Mouse (Mus musculus): Measurements from ENCODE around the gene Foxc2.
"Not testable (repeated sequence)": the region's sequence is repeated elsewhere in the genome, so short reads cannot be mapped to it uniquely, and the experiment has no call there.

The Foxc2 gene

GRCm38 (mm10) chr8:121119635-121120455, 3.9 kb downstream of the Foxc2 start:
- no peak for DNase-seq (ENCODE audit: low spot score)

DNA sequence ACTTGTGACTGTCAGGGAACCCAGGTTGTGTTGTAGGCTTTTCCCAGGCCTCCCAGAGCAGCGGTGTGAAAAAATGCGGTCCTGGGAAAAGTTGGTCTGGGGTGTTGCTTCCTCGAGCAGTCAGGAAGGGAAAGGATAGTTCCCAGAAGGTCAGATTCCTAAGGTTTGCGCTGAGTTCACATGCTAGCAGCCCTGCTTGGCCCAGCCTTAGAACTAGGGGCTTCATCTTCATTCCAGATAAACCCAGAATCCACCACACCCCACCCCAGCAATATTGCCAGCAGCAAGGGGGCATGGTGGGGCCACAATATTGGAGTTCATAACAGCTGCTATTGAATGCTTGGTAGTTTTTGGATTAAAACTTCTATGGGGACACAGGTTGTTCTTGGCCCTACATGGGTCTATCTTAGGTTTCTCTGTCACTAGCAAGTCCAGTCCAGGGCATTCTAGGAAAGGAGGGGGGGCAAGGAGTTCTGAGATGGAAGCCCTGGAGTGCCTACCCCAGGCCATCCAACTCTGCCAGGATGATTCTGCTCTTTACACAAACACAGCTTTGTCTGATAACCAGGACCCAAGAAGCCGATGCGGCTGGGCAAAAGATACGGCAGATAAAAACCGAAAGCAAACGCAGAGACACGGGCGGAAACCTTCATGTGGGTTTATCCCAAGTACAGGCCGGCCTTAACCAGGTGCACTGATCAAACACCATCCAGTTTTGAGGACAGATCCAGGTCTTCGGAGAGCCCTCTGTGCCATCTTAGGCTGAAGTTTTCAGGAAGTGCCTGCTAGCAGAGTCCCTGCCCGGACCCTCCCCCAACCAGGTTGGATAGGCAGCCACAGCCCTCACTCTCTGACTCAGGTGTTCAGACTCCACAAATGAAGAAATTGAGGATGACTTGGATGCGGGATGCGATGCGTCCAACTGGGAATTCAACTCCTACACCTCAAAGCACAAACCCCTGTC, 4.8 kb downstream of the Foxc2 start:
- no peak for DNase-seq (ENCODE audit: low spot score)

DNA sequence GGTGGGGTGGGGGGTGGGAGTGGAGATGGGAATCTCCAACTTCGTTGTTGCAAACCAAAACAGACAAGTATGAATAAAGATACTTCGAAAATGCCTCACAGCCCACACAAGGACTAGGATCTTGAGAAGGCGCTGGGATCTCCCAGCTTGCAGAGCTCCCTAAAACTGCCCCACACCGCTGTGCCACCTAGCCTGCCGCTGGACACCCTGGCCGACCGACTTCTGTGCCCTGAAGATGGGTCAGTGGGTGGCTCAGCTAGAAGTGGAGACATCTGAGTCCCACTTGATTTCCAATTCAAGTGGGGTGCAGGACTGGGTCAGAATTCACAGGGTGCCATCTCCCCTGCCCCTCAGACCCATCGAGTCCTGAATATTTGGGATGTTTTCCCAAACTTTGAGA, 5.7 kb downstream of the Foxc2 start:
- DNase-seq (ENCODE audit: low spot score), result no peak

GRCm38 (mm10) chr8:121122368-121122767, 6.4 kb downstream of the Foxc2 start:
- DNase-seq (ENCODE audit: low spot score), result no peak

DNA sequence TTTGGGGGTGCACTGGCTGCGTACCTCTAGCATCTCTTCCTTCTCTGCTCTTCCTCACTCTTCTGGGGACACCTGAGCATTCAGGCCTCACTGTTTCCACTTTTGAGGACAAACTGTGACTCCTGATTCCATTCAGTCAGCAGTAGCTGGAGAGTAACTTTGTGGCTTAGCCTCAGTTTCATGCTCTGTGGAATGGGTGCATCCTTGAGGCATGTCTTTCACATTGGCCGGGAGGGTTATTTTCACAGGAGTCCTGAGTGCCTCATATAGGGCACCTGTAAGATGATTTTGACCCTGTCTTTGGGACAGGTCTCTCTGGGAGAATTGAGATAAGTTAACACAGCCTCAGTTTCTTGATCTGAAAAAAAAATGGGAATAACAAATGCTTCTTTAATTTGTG, 7.1 kb downstream of the Foxc2 start:
- DNase-seq (ENCODE audit: low spot score), result no peak

- DNase-seq (ENCODE audit: low spot score), result no peak
Observed at GRCm38 (mm10) chr8:121124547-121125239, 8.7 kb downstream of the Foxc2 start.

DNA sequence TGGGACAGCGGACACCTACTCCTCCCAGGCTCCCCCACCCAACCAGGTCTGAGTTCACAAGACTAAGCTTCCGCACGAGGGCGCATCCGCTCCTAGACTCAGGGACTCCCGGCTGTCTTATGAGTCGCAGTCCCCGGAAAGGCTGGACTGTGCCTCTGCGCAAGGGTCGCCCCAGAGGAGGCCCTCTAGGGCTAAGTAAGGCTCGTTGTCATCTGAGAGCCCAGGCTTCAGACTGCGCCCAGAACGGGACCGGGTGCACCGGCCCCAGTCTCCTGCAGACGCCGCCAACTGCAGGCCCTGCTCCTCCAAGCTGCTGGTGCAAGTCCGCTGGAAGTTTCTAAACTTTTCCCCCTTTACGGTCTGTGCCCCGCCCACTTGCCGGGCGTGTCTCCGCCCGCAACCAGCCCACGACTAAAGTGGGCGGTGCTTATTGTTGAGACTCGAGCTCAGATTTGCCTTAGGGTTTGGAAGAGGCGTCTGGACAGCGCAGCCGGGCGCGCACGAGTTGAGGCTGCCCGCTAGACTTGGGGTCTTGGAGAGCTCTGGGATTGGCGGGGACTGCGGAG, 9.4 kb downstream of the Foxc2 start:
- DNase-seq (ENCODE audit: low spot score), result no peak

DNA sequence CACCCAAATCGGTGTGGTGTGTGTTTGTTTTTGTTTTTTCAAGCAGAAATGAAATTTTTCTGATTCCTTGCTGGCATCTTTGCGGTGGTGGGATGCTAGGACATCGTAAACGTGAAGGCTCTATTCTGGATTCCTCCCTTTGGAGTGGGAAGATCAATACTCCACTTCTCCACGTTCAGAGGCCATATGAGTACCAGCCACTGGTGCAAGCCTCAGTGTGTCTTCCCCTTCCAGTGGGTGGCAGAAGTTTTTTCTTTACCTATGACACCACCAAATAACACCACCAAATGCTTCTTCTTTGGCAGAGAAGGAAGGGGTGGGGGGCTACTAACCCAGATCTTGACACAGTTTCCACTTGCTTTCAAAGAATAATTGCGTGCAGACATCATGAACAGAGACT, 10.2 kb downstream of the Foxc2 start:
- no peak for DNase-seq (ENCODE audit: low spot score)

DNA sequence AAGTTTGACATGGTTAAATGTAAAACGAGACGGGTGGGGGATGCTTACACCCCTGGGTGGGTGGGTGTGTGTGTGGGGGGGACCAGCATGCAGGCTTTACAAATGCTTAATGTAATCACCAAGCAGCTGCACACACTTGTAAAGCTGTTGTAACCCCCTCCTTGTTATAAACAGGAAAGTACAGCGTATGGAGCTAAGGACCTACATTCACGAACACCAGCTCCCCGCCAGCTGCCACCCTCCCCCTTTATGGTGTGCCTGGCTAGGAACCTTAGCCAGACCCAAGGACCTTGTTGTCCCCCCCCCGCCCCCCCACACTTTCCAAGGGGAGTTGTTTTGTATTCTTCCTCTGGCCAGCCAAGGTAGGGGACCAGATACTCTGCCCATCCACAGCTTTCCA, 10.7 kb downstream of the Foxc2 start:
- no peak for DNase-seq (ENCODE audit: low spot score)

GRCm38 (mm10) chr8:121127291-121127701, 11.3 kb downstream of the Foxc2 start:
- no peak for DNase-seq (ENCODE audit: low spot score)

DNA sequence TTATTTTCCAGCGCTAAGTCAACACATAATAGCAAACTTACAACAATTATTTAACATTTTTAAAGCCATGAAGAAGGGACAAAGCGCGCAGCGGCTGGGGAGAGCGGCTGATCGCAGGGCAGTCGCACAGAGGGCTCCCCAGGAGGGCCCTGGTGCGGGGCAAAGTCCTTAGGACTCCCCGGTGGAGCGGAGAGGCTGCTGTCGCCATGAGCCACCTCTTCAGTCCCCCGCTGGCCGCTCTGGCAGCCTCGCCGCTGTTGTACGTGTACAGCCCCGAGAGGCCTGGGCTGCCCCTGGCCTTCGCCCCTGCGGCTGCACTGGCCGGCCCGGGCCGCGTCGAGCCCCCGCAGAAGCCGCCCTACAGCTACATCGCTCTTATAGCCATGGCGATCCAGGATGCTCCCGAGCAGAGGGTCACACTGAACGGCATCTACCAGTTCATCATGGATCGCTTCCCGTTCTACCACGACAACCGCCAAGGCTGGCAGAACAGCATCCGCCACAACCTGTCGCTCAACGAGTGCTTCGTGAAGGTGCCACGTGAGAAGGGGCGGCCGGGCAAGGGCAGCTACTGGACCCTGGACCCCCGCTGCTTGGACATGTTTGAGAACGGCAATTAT, 11.9 kb downstream of the Foxc2 start, which contains the start of gene Foxl1:
Foxl1 (plus strand) TSS at position 185 of the 620 bp plus-strand sequence.
- DNase-seq (ENCODE audit: low spot score), result no peak

DNA sequence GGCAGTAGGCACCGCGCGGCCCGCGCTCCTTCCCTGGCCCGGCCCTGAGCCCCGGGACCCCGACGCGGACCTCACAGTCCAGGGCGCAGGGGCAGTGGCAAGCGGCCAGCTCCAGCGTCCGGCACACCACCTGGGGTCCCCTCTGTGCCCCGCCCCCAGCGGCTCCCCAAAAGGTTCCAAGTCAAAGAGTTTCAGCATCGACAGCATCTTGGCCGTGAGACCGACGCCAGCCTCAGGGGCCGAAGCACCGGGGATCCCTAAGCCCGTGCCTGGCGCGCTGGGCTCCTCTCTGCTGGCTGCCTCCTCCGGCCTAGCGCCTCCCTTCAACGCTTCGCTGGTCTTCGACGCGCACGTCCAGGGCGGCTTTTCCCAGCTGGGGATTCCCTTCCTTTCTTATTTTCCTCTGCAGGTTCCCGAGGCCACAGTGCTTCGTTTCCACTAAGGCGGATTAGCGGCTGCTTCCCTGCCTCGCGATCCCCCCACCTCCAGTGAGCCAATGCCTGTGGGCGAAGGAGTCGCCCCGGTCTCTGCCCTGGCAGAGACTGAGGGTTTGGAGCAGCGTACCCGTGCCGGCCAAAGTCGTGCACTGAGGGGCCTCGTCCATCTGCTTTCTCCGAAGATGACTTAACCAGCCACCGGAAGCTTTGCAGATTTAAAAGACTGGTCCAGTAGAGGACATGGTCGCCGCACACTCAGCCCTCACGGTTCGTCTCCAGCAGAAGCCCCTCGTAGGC, 12.7 kb downstream of the Foxc2 start:
- DNase-seq (ENCODE audit: low spot score), result no peak

GRCm38 (mm10) chr8:121129265-121129940, 13.4 kb downstream of the Foxc2 start:
- DNase-seq (ENCODE audit: low spot score), result no peak

GRCm38 (mm10) chr8:121130522-121130921, 14.6 kb downstream of the Foxc2 start:
- no peak for DNase-seq (ENCODE audit: low spot score)

DNA sequence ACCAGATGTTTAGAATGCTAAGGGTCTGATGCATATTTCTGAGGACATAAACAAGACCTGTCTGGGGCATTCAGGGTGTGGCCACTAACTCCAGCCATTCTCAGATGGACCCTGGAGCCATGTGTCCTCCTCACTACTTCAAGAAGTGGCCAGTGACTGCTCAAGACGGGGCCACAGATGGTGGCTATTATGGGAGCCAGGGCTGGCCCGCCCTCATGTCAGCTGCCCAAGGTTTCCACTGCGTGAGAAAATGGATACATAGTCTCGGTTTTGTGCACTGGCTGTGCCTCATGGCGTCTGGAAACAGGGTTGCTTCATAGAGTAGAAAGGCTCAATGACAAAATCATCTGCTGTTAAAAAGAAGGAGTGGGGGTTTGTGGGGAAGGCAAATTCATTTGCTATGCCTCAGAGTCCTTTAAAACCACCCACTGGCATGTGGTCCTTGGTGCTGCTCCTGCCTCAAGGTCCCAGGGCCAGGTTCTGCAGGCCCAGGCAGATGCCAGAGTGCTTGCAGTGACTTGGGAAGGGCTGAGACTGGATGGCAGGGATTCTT, 17.1 kb downstream of the Foxc2 start:
- DNase-seq (ENCODE audit: low spot score), result no peak

- DNase-seq (ENCODE audit: low spot score), result no peak
Observed at GRCm38 (mm10) chr8:121134102-121134501, 18.1 kb downstream of the Foxc2 start.

GRCm38 (mm10) chr8:121134512-121134911, 18.5 kb downstream of the Foxc2 start:
- no peak for DNase-seq (ENCODE audit: low spot score)

DNA sequence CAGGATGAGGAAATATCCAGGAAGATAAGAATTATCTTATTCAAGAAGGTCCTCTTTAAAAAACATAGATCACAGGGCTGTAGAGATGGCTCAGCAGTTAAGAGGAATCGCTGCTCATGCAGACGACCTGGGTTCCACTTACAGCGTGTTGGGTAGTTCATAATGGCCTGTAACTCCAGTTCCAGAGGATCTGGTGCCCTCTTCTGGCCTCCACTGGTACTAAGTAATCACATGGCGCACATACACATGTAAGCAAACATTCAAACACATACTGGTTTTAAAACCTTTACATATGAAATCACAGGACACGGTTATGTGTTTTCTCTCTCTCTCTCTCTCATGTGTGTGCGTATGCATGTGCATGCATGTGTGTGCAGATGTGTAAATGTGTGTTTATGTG, 20.9 kb downstream of the Foxc2 start:
- DNase-seq (ENCODE audit: low spot score), result no peak

DNA sequence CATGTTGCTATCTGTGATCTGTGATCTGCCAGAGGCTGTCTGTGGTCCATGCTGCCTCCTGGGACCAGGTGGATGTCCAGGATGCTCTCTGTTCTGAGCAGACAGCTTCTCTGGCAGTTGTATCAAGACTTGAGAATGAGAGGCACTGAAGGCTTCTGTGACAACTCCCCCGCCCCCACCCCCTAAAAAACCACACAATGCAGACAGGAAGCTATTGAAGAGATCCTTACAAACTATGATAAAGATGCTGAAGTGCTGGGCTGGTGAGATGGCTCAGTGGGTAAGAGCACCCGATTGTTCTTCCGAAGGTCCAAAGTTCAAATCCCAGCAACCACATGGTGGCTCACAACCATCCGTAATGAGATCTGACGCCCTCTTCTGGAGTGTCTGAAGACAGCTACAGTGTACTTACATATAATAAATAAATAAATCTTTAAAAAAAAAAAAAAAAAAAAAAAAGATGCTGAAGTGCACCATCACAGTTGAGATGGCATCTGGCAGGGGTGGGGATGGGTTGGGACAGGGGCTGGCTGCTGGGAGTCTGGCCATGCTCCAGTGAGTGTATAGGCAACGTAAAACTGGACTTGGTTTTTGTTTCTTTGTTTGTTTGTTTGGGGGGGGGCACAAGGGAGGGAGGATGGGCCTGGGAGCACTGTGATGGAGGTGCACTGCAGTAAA, 29.6 kb downstream of the Foxc2 start:
- not testable (repeated sequence) for DNase-seq (ENCODE audit: low spot score)

All from spleen, adult 12 weeks (tissue).